Mouse (Mus musculus) hindbrain, embryonic 16.5 days (tissue): ENCODE data around the gene Capn11. TPM values are rescaled to one million over a fixed set of nuclear protein-coding genes. Genes with fewer than 3 reads are reported as not detected.

Source experiments
- ATAC-seq: fragments of 200-750 bp; cut with Nextera tagmentation; 2 replicates; pipeline ENCODE4 v1.8.0; 2017; ENCODE audit warnings: moderate TSS enrichment, moderate library complexity
- H3K27ac ChIP-seq: fragments of 300-500 bp; sonication (generic); 2 replicates; pipeline ENCODE4 v1.5.1; 2014; ENCODE audit warnings: low read depth, mild to moderate bottlenecking, control low read depth, low read length, moderate library complexity
- H3K27me3 ChIP-seq: fragments of 300-500 bp; sonication (generic); replicated peaks from 2 replicates; pipeline ENCODE4 v1.6.1; 2014; ENCODE audit warnings: low read length; ENCODE audit not compliant: control insufficient read depth, insufficient read depth
- H3K36me3 ChIP-seq: fragments of 300-500 bp; sonication (generic); 2 replicates; pipeline ENCODE4 v1.6.1; 2014; ENCODE audit warnings: mild to moderate bottlenecking, low read length, moderate library complexity, mixed read lengths; ENCODE audit not compliant: control insufficient read depth, insufficient read depth
- H3K4me1 ChIP-seq: fragments of 300-500 bp; sonication (generic); 2 replicates; pipeline ENCODE4 v1.6.1; 2014; ENCODE audit warnings: low read depth, low read length; ENCODE audit not compliant: control insufficient read depth, insufficient read depth
- H3K4me2 ChIP-seq: fragments of 300-500 bp; sonication (generic); 2 replicates; pipeline ENCODE4 v1.6.1; 2014; ENCODE audit warnings: mild to moderate bottlenecking, low read length, control low read depth, moderate library complexity
- H3K4me3 ChIP-seq: fragments of 300-500 bp; sonication (generic); 2 replicates; pipeline ENCODE4 v1.5.1; 2014; ENCODE audit warnings: mild to moderate bottlenecking, low read length, control low read depth, moderate library complexity
- H3K9ac ChIP-seq: fragments of 300-500 bp; sonication (generic); 2 replicates; pipeline ENCODE4 v1.6.1; 2014; ENCODE audit warnings: low read depth, mild to moderate bottlenecking, control low read depth, low read length, moderate library complexity
- H3K9me3 ChIP-seq: fragments of 300-500 bp; sonication (generic); 2 replicates; pipeline ENCODE4 v1.6.1; 2014; ENCODE audit warnings: mild to moderate bottlenecking, low read length, moderate library complexity; ENCODE audit not compliant: control insufficient read depth
- WGBS: fragments of 180-500 bp; shearing (Covaris S2); extraction: QIAGEN DNeasy Blood & Tissue Kit; methylation state at CpG from one replicate; pipeline ENCODE4 v1.1.7; 2014; 5-methylcytosine and 5-hydroxymethylcytosine counted together
- polyA plus RNA-seq: library from polyadenylated mRNA; unstranded; fragments of >200 nt; fragmentation: Nextera tagmentation; extraction: Ambion mirVana; gene quantifications from 2 replicates; pipeline ENCODE4 v1.2.1, GENCODE M21; 2015

Capn11 gene
- polyA plus RNA-seq, 1 experiment from 2014 or later: 0.79 TPM

DNA sequence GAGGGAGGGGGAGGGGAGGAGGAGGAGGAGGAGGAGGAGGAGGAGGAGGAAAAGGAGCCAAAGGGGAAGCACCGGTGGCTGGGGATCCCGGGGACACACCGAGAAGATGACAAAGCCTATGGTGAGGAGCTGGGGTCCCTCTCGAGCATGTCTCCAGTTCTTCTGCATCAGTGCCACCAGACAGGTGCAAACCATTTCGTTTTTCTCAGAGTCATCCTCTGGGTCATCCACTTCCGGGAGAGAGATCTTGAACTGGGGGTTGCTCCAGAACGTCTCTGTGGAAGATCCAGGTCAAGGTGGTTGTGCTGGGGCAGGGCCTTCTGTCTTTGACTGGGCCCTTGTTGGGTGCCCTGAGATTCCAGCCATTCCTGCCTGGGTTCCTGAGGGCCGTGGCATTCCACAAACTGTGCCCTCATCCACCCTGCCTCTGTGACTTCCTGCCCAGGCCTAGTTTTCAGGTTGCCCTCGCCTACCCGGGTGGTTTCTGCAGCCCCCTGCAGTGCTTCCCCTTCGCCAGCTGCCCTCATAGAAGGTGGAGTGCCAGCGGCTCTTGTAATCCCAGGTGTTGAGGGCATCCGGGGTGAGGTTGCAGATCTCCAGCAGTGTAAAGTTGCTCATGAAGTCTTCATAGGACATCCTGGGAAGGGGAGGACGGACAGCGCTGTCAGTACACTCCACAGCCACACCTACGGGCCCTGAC lies 20.4 kb downstream of the Capn11 start:
- WGBS: 84% methylated on average over 16 of the region's 16 CpGs
- H3K36me3 ChIP-seq: no peaks in the 10 kb centered on the region
- H3K27me3 ChIP-seq: no peaks in the 10 kb centered on the region

DNA sequence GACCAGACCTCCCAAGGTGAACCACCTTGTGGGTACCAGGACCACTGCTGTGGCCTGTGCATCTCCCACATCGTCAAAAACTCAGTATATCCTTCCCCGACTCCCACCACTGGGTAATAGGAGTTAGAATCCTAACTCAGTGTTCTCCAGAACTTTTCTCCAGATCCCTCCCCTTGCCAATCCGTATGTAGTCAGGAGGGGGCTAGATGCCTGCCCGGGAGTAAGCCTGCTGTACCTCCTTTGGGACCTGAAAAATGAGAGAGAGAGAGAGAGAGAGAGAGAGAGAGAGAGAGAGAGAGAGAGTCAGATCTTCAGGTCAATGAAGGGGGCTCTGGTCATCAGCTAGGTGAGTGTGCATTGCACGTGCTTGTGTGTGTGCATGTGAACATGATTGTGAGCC lies 25.1 kb downstream of the Capn11 start:
- Histone ChIP-seq H3K9me3 (no peaks in the 10 kb centered on the region), H3K27me3 (no peaks in the 10 kb centered on the region), H3K4me1 (peaks cover 8% of the 10 kb centered on the region), H3K4me3 (no peak overlapping the region), H3K27ac (no peak overlapping the region), H3K4me2 (no peak overlapping the region), H3K9ac (no peak overlapping the region), H3K36me3 (no peaks in the 10 kb centered on the region)
- no peak for ATAC-seq
- 82% methylated on average over 5 of the region's 5 CpGs for WGBS

More for the DNA sequence above, 20.4 kb downstream of the Capn11 start:
- no peak overlapping the region for H3K4me3 ChIP-seq
- no peak overlapping the region for H3K9ac ChIP-seq
- no peaks in the 10 kb centered on the region for H3K9me3 ChIP-seq
- no peak for ATAC-seq
- H3K27ac ChIP-seq: no peak overlapping the region
- H3K4me1 ChIP-seq: no peaks in the 10 kb centered on the region
- no peak overlapping the region for H3K4me2 ChIP-seq

DNA sequence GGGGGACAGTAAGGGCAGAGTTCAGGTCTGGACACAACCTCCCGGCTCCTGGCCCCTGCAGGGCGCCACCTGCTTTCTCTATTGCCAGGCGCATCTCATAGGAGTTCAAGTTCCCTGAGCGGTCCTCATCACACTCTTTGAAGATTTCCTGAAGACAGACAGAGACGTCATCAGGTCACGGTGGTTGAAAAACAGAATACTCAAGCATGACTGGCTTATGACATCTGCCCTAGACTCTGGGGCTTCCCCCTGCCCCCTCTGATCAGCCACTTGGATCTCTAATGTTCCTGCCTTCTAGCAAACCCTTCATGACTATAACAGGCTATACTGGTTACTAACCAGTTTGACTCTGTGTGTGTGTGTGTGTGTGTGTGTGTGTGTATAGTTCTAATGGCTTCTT lies 27.2 kb downstream of the Capn11 start:
- H3K27me3 ChIP-seq: no peaks in the 10 kb centered on the region
- no peak overlapping the region for H3K4me3 ChIP-seq
- no peaks in the 10 kb centered on the region for H3K9me3 ChIP-seq
- 81% methylated on average over 6 of the region's 6 CpGs for WGBS
- H3K36me3 ChIP-seq: no peaks in the 10 kb centered on the region
- no peak overlapping the region for H3K9ac ChIP-seq
- no peak overlapping the region for H3K27ac ChIP-seq
- H3K4me1 ChIP-seq: peaks cover 8% of the 10 kb centered on the region
- H3K4me2 ChIP-seq: no peak overlapping the region
- ATAC-seq: no peak

- ATAC-seq: no peak
- H3K4me1 ChIP-seq: peaks cover 12% of the 10 kb centered on the region
- no peak overlapping the region; the same call in 1 of the 2 replicates for H3K9ac ChIP-seq
- no peak overlapping the region; the same call in 1 of the 2 replicates for H3K4me3 ChIP-seq
- H3K27ac ChIP-seq: peak overlapping the region; percentile 88; the same call in 1 of the 2 replicates
- 49% methylated on average over 3 of the region's 3 CpGs for WGBS
- H3K9me3 ChIP-seq: no peaks in the 10 kb centered on the region
- H3K36me3 ChIP-seq: no peaks in the 10 kb centered on the region
- H3K4me2 ChIP-seq: peak overlapping the region; percentile 69
- H3K27me3 ChIP-seq: no peaks in the 10 kb centered on the region
Measured at GRCm38 (mm10) chr17:45630992-45631391, 28.1 kb downstream of the Capn11 start.

DNA sequence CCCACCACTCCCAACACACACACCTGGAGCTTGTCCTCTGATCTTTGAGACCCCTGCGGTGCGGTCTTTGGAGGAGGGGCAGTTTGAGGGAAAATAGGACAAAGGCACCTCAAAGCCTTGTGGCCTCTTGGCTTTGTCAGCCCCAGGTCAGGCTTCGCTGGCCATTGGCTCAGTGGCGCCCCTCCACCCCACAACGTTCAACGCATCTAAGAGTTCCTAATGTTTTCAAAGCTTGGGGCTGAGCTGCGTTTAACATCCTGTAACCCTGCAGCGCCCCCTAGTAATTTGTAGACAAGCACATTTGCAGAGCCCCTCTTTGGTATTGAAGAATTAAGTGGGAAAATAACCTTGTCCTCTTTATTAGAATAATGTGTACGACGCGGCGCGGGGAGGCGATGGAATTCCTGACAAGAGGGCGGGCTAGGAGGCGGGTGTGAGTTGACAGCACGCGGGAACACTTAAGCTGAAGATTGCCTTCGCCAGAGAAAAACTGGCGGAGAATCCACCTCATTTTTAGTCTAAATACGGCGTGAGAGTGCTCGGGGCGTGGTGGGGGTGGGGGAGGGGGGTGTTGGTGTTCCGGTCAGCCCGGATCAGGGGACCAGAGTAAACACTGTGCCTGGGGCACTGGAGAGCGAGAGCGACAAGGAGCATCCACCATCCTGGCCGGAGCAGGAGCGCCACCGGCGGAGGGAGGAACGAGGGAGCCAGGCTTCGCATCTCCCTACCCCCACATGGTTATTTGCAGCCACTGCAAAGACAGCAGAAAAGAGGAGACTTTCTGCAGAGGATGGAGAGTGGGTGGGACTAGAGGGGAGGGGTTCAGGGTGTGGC lies 29.0 kb downstream of the Capn11 start:
- ATAC-seq: peak; percentile 89
- no peaks in the 10 kb centered on the region for H3K36me3 ChIP-seq
- H3K4me2 ChIP-seq: peak overlapping the region; percentile 69
- no peaks in the 10 kb centered on the region for H3K9me3 ChIP-seq
- H3K9ac ChIP-seq: peak overlapping the region; percentile 60
- WGBS: 2% methylated on average over 34 of the region's 34 CpGs
- peak overlapping the region; percentile 49 for H3K4me3 ChIP-seq
- peak overlapping the region; percentile 88 for H3K27ac ChIP-seq
- H3K4me1 ChIP-seq: peaks cover 12% of the 10 kb centered on the region
- no peaks in the 10 kb centered on the region for H3K27me3 ChIP-seq

DNA sequence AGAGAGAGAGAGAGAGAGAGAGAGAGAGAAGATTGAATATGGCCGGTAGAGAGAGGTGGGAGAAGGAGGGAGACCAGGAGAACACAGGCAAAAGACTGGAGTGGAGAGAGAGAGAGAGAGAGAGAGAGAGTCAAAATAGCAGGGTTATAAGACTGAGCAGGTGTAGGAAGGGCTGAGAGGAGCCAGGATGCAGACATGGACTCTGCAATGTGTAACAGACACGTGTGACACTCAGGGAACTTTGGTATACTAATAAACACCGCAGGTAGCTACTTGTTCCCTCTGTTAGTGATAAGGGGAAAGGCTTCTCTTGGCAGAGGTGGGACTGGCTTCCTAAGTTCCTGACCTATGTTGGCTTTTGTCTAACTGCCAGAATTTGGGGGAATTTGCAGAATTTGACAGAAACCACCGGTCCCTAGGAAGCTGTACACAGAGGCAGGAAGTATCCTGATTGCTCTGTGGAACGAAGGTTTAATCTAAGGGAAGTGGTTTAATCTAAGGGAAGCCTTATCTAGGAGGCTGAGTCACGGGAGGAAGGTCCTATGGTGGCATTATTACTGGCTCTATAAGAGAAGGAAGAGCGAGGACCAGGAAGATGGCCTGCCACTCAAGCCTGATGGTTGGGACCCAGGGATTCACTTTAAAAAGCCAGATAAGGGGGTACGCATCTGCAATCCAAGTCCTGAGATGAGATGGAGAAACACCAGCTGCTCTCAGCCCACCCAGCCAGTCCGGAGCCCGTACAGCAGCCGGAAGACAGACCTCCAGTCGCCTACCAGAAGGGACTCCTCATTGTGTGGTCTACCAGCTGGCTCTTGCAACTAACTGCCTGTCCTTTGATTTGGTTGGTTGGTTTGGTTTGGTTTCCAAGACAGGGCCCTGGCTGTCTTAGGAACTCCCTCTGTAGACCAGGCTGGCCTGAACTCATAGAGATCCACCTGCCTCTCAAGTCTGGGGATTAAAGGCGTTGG lies 30.0 kb downstream of the Capn11 start:
- Histone ChIP-seq H3K36me3 (no peaks in the 10 kb centered on the region), H3K4me2 (peak overlapping the region; percentile 69), H3K9me3 (no peaks in the 10 kb centered on the region), H3K27ac (peak overlapping the region; percentile 88; the same call in 1 of the 2 replicates), H3K4me1 (peaks cover 12% of the 10 kb centered on the region), H3K27me3 (no peaks in the 10 kb centered on the region), H3K9ac (peak overlapping the region; percentile 60; the same call in 1 of the 2 replicates), H3K4me3 (peak overlapping the region; percentile 49)
- ATAC-seq: peak; percentile 38
- 63% methylated on average over 13 of the region's 13 CpGs for WGBS

- H3K4me2 ChIP-seq: no peak overlapping the region
- H3K27ac ChIP-seq: no peak overlapping the region
- no peaks in the 10 kb centered on the region for H3K9me3 ChIP-seq
- no peak for ATAC-seq
- no peaks in the 10 kb centered on the region for H3K36me3 ChIP-seq
- H3K4me1 ChIP-seq: peaks cover 12% of the 10 kb centered on the region
- 24% methylated on average over 3 of the region's 3 CpGs for WGBS
- H3K27me3 ChIP-seq: no peaks in the 10 kb centered on the region
- no peak overlapping the region for H3K4me3 ChIP-seq
- no peak overlapping the region for H3K9ac ChIP-seq
Measured at GRCm38 (mm10) chr17:45628160-45628559, 31.0 kb downstream of the Capn11 start.

- Histone ChIP-seq H3K27me3 (no peaks in the 10 kb centered on the region), H3K27ac (no peak overlapping the region), H3K4me2 (peak overlapping the region; percentile 53), H3K4me1 (peaks cover 12% of the 10 kb centered on the region), H3K36me3 (no peaks in the 10 kb centered on the region), H3K4me3 (peak overlapping the region; percentile 19; the same call in 1 of the 2 replicates), H3K9me3 (no peaks in the 10 kb centered on the region), H3K9ac (peak overlapping the region; percentile 42; the same call in 1 of the 2 replicates)
- no peak; the same call in 1 of the 2 replicates for ATAC-seq
- WGBS: 24% methylated on average over 15 of the region's 15 CpGs
Measured at GRCm38 (mm10) chr17:45626577-45627134, 32.5 kb downstream of the Capn11 start.
